Mouse (Mus musculus) natural killer cell, adult 2 months (primary cell): ENCODE measurements at regions not wholly inside any gene's neighbourhood (a gene's known extent, or its start where the extent isn't known, plus 50 kb on each side); places are given as distances from the start of the nearest gene placed in this dataset.

Source experiments
- DNase-seq, 2 experiments: peaks; one replicate each; pipeline ENCODE4 v3.0.0; 2022; ENCODE audit warnings: low spot score in 2 of 2

DNA sequence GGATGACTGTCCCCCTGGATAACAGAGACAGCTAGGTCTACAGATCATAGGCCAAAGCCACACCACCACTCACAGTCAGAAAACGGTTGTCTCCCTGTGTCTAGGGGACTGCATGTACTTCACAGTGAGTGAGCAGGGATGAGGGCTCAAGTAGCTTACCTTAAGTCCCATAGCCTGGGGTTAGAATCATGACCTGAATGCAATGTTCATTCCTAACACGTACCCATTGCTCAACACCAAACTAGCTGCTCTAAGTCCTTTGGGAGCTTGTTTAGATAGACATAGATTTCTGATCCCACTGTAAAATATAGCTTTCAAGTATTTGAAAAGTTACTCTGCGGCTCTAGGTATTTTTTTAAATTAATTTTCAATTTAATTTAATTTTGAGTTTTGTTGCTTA lies 426.6 kb downstream of the Fgf9 start:
- DNase-seq, result no peak

- DNase-seq, result no peak
These were observed 424.1 kb downstream of the Fgf9 start for GRCm38 (mm10) chr14:58494400-58494987.

DNA sequence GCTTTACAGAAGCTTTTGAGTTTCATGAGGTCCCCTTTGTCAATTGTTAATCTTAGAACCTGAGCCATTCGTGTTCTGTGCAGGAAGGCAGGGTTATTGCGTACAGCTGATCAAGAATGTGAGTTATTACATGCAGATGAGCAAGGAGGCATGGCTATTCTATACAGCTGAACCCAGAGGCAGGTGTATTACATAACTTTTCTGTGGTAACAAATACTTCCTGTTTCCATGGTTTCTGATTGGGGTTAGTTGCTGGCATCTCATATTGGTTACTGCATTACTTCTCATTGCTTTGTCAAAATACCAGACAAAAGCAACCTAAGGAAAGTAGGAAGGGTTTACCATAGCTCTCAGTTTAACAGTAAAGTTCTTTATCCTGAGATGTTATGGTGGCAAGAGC lies 421.8 kb downstream of the Fgf9 start:
- DNase-seq, result no peak

- DNase-seq, result no peak
These were observed 418.5 kb downstream of the Fgf9 start for GRCm38 (mm10) chr14:58488803-58489202.

DNA sequence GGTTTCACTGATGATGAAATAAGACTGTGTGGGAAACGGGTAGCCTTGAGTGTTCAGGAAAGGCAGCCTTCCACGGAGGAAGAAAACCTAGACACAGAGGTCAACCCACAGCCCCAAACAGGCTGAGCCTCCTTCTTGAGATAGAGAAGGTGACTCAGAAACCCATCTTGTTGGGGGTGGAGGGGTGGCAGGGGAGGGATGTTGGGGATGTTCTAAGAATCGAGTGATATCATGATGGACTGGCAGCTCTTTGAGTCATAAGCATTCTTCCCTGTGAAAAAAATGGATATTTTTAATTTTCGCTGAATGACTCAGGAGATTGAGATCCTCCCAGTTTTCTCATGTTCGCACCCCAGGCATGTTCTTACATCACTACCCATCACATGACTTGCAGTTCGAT lies 417.5 kb downstream of the Fgf9 start:
- no peak for DNase-seq

DNA sequence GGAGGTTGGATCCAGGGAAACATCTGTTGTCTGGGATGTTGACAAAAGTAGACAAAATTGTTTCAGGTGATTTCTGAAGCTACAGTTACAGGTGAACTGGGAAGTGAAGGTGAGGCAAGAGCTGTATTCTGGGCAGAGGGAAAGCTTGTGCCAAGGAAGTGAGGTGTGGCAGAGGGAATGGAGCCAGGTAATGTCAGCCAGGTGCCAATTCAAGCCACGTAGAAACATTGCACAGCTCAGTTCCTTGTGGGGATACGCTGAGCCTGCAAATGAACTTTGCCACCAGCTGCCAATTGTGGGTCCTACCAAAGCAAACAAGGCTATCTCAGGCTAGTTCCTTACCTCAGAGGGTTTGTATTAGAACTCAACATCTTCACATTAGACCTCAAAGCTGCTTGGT lies 410.1 kb downstream of the Fgf9 start:
- DNase-seq, result no peak

DNA sequence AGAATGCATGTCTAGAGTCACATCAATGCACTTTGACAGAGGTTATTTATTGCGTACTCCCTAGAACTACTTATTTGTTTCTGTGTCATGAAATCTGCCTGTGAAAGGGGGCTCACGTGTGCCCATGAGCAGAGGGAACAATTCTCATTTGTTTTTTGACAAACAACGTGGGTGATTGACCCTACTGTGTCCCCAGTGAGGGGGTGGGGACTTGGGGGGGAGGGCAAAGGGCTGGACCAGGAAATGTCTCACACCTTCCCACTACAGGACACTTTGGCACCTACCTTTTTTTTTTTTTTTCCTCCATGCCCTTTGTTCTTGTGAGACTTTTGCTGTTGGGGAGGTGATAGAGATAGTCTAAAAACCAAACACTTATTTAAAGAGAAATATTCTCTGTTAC lies 400.3 kb downstream of the Fgf9 start:
- DNase-seq, result no peak

DNA sequence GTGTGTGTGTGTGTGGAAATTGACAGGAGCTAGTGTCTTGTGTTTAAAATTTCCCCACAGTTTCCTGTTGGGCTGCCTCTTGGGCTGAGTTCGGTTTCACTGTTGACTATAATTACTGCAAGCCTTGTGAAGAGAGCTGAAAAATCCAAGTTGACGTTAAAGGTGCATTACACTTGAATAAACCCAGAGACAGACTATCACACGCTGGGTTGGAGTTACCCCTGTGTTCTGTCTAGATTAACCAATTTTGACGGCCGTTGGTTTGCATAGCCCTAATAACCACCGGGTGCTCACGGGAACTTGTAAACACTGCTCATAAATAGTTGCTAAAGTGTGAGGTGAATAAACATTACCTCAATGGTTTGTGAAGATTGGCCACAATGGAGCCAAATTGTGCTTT lies 398.1 kb downstream of the Fgf9 start:
- no peak for DNase-seq

DNA sequence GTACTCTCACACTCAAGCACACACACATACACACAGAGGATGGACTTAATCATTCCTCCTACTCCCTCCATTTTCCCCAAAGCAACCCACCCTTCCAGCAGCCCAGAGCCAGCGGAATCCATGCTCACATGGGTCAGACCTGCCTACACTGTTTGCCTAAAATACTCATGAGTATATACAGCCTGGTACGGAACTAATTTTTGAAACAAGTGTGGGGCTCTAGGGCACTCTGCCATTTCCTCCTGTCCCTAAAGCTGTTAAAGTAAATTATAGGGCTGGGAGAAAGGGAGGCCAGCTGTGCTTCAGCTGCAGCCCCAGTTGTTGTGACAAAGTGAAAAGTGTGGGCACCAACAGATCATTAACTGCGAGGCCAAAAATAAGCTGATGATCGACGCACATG lies 397.5 kb downstream of the Fgf9 start:
- no peak for DNase-seq

DNA sequence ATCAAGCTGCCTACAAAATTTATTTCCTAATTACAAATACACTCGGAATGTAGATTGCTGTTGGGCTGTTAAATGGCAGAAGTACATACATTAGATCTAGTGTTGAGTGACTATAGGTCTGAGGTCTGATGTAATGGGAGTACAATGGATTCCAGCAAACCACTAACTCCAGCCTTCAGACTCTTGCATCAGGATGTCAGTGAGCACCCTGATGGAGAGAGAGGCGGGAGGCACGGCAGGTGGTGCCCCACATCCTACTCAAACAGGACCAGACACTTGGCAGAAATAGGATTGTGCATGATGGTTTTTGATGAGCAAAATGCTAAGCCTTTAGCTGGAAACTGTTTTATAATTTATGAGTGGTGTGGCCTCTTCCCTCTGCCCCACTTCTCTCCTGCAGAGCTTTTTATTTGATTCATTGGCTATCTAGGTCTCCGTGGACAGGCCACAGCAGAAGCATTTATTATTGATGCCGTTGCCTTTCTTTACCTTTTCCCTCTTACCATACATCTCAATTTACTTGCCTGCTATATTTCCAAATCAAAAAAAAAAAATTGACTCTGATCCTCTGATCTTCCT lies 376.5 kb downstream of the Fgf9 start:
- DNase-seq, result no peak

DNA sequence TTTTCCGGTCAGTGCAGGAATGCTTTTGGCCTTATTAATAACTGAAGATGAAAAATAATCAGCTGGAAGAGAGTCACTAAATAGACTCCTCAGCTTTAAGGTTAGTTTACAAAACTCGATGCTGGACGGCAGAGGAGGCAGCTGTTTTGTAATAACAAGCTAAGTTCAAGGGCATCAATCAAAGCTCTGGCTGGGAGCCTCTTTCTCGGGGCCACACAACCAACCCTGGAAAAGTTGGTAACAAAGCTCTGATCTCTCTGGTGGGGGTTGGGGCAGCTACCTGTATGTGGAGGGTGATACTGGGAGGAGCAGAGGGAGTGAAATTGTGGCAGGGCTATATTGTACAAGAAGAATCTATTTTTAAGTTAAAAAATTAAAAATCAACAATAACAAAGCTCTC lies 374.1 kb downstream of the Fgf9 start:
- no peak for DNase-seq

GRCm38 (mm10) chr14:58442501-58442900 lies 372.2 kb downstream of the Fgf9 start:
- DNase-seq, result no peak

DNA sequence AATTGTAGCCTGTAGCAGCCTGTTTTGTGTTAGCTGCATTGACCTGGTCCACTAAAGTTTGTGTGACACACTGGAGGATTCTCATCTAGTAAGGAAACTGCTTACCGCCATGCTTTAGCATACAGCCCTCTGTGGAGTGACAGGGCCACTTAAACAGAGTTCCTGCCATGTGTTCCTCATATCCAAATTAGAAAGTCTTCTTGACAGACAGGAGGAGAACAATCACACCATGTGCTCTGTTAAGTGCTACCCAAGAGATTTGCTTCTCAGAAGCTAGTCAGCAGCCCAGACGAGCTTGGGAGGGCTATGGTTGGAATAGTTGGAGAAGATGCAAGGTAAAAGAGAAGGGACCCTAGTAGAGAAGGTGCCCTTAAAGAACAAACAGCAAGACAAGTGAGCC lies 369.6 kb downstream of the Fgf9 start:
- DNase-seq, result no peak

GRCm38 (mm10) chr14:58436096-58436495 lies 365.7 kb downstream of the Fgf9 start:
- DNase-seq, result no peak

GRCm38 (mm10) chr14:58426472-58426871 lies 356.1 kb downstream of the Fgf9 start:
- no peak for DNase-seq

- no peak for DNase-seq
These were observed 351.6 kb downstream of the Fgf9 start for GRCm38 (mm10) chr14:58421904-58422303.

GRCm38 (mm10) chr14:58417545-58417944 lies 347.2 kb downstream of the Fgf9 start:
- no peak for DNase-seq

- no peak for DNase-seq
These were observed 321.8 kb downstream of the Fgf9 start for GRCm38 (mm10) chr14:58392055-58392726.

DNA sequence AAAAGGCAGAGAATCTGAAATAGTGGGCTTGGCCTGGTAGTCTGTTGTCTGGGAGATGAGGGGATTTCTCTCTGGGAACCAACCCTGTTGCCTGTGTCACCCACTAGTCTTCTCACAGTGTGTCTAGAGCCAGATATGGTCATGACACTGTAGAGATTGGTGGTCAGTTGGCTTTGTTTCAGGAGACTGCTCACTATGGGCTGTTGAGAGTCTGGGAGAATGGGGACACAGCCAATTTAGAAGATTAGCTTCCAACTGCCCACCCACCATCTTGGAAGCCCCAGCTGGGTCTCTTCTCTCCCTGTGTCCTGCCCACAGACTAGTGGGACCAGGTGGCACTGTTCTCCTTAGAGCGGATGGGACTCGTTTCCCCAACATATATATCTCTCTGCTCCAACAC lies 320.4 kb downstream of the Fgf9 start:
- DNase-seq, result no peak

DNA sequence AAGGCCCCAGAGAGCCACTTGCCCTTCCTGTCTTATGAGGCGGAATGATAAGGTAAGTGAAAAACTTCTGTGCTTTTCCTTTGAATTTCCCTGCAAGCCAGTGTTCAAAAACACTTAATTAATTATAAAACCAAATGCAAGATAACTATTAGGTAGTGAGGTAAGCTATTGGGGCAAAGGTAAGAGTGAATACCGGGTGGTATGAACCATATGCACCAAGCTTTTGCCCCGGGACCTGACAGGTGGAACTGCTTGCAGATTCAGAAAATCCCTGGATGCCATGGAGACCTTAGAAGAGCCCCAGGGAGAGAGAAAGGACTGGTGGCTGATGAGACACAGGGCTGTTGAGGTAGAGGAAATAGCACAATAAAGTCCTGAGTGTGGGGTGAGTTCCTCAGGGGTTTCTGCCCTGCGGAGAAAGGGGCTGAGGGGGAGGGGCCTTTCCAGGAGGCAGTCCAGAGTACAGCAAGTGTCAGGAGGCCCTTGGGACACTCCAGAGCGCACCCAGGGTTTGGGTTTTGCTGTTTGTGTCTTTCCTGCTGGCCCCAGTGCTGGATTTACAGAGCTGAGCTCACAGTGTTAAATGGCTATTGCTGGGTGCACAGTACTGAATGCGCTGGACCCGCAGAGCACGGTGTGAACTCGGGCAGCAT lies 317.1 kb downstream of the Fgf9 start:
- DNase-seq, result no peak

DNA sequence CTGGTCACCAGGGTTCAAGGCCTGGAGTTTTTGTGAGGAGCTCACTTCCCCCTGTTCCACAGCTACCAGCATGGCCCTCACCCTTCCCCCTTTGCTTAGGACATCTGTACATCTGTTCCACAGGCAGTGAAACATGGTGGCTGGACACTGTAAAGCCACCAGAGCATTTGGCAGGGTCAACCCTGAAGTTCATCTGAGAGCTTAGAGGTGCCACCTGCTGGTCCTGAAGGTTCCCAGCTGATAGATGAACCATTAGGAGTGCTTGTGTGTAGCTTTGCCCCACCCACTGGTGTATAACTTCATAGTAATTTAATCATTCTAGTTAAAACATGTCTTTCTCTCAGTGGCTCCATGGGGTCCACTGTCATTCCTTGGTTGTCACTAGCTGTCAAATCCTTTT lies 304.7 kb downstream of the Fgf9 start:
- DNase-seq, result no peak

GRCm38 (mm10) chr14:58356824-58357223 lies 286.5 kb downstream of the Fgf9 start:
- DNase-seq, result no peak

DNA sequence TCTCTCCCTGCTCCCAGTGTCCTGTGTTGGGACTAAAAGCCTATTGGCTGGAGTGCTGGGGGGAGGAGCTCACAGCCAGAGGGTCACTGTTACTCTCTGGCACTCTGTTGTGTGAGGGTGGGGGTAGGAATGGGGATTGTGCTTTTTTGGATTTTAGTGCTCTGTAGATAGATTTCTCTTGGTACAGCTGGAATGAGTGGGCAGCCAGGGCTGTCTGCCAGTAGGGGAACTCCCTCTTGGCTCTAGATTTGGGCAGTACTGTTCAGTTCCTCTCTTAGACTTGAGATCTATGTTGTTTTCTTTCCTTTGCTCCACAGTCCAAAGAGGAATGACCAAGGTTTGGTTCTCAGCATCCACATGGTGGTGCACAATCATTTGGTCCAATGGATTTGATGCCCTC lies 282.6 kb downstream of the Fgf9 start:
- no peak for DNase-seq
